Mouse (Mus musculus) liver, embryonic 11.5 days (tissue): ENCODE data around the gene Snapc5. TPM values are rescaled to one million over a fixed set of nuclear protein-coding genes. Genes with fewer than 3 reads are reported as not detected.

ENCODE experiments used
- ATAC-seq: fragments of 200-750 bp; cut with Nextera tagmentation; replicated peaks from 2 replicates; pipeline ENCODE4 v1.8.0; 2017; ENCODE audit warnings: moderate number of reproducible peaks, mild to moderate bottlenecking, moderate TSS enrichment, moderate library complexity; ENCODE audit not compliant: low FRiP score
- DNase-seq: peaks from one replicate; pipeline ENCODE4 v3.0.0-alpha.2; 2017; ENCODE audit warnings: low spot score
- H3K27ac ChIP-seq: fragments of 300-500 bp; sonication (generic); 2 replicates; pipeline ENCODE4 v1.5.1; 2014; ENCODE audit warnings: mild to moderate bottlenecking, low read depth, low read length, control low read depth
- H3K27me3 ChIP-seq: fragments of 300-500 bp; sonication (generic); replicated peaks from 2 replicates; pipeline ENCODE4 v1.6.1; 2014; ENCODE audit warnings: low read length, mixed read lengths; ENCODE audit not compliant: control insufficient read depth, insufficient read depth
- H3K36me3 ChIP-seq: fragments of 300-500 bp; sonication (generic); 2 replicates; pipeline ENCODE4 v1.6.1; 2014; ENCODE audit warnings: mild to moderate bottlenecking, low read length, moderate library complexity, mixed read lengths; ENCODE audit not compliant: control insufficient read depth, insufficient read depth
- H3K4me1 ChIP-seq: fragments of 300-500 bp; sonication (generic); replicated peaks from 2 replicates; pipeline ENCODE4 v1.6.1; 2014; ENCODE audit warnings: low read length, mixed read lengths; ENCODE audit not compliant: control insufficient read depth, insufficient read depth
- H3K4me2 ChIP-seq: fragments of 300-500 bp; sonication (generic); 2 replicates; pipeline ENCODE4 v1.6.1; 2014; ENCODE audit warnings: mild to moderate bottlenecking, control low read depth, moderate library complexity
- H3K4me3 ChIP-seq: fragments of 300-500 bp; sonication (generic); 2 replicates; pipeline ENCODE4 v1.5.1; 2014; ENCODE audit warnings: low read depth, low read length, control low read depth
- H3K9ac ChIP-seq: fragments of 300-500 bp; sonication (generic); 2 replicates; pipeline ENCODE4 v1.6.1; 2014; ENCODE audit warnings: low read depth, low read length, control low read depth
- H3K9me3 ChIP-seq: fragments of 300-500 bp; sonication (generic); 2 replicates; pipeline ENCODE4 v1.6.1; 2016; ENCODE audit warnings: low read length, inconsistent platforms, mixed read lengths; ENCODE audit not compliant: control insufficient read depth
- WGBS: fragments of 180-500 bp; shearing (Covaris S2); extraction: QIAGEN DNeasy Blood & Tissue Kit; methylation state at CpG from one replicate; pipeline ENCODE4 v1.1.7; 2014; 5-methylcytosine and 5-hydroxymethylcytosine counted together
- polyA plus RNA-seq: library from polyadenylated mRNA; unstranded; fragments of >200 nt; fragmentation: Nextera tagmentation; extraction: Ambion mirVana; gene quantifications from 2 replicates; pipeline ENCODE4 v1.2.1, GENCODE M21; 2014

Gene Snapc5
- polyA plus RNA-seq, 1 experiment from 2014 or later, result 24.3 TPM

DNA sequence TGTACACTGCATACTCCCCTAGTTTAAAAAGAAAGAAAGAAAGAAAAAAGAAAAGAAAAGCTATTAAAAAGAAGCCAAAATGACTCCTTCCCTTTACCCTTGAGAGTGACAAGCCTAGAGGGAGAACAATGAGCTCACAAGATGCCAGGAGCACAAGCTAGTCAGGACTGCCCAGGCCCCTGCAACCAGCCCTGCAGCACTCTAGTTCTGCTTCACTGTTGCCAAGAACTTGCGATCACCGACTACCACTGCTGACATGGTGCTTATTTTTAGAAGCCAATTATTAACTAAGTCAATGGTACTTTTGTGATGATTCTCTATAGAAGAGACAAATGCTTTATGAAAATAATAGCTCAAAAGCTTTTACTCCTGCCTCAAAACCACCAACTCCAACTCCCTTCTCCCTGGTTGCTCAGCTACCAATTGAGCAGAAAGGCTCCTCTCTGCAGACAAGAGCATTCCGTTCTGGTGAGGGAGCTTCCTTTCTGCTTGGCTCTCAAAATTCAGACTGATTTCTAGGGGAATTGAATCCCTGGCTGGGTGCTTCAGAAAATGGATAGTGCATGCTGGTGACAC, 28.5 kb downstream of the Snapc5 start:
- no peak for DNase-seq

DNA sequence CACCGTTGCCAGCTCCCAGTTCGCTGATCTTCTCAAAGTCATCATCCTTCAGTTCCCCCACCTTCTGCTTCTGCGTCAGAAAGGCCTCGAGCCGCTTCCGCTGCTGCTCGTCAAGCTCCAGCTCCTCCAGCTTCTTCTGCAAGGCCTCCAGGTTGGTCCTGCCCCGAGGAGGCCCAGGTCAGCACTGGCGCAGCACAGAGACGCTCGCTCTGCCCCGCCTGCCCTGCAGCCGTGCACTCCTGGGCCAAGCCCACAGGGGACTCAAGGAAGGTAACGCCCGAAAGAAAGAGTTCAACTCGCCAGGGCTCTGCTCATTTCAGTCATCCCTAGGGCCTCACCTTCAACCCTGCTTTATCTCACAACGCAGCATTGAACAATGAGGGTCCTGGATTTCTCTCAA, 35.4 kb downstream of the Snapc5 start:
- Histone ChIP-seq H3K4me3 (no peak overlapping the region), H3K9me3 (no peaks in the 10 kb centered on the region), H3K27me3 (no peaks in the 10 kb centered on the region), H3K4me2 (no peak overlapping the region), H3K27ac (no peak overlapping the region), H3K4me1 (no peaks in the 10 kb centered on the region), H3K9ac (no peak overlapping the region), H3K36me3 (peaks cover 8% of the 10 kb centered on the region)
- no peak for DNase-seq
- WGBS, result 83% methylated on average over 17 of the region's 17 CpGs
- no peak for ATAC-seq

More for the DNA sequence above, 28.5 kb downstream of the Snapc5 start:
- no peak for ATAC-seq
- H3K9ac ChIP-seq, result no peak overlapping the region
- no peaks in the 10 kb centered on the region for H3K27me3 ChIP-seq
- H3K36me3 ChIP-seq, result peaks cover 17% of the 10 kb centered on the region
- H3K4me1 ChIP-seq, result no peaks in the 10 kb centered on the region
- WGBS, result 87% methylated on average over 3 of the region's 3 CpGs
- H3K27ac ChIP-seq, result no peak overlapping the region
- H3K4me3 ChIP-seq, result no peak overlapping the region
- H3K9me3 ChIP-seq, result no peaks in the 10 kb centered on the region
- H3K4me2 ChIP-seq, result no peak overlapping the region

DNA sequence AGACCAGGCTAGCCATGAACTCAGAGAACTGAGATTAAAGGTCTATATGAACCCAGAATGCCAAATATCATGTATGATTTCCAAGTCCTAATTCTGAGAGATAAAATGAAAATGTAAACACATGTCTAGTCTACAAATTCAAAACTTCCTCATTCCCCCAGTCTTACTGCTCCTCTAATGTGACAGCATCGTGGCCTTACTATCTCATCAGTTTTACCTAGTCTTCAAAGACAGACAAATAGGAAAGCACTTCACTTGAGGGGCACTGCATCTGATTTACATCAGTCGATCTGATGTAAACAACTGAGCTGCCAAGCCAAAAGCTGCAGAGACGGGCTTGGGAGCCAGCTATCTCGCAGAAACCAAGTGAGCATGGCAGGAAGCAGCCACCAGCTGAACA, 37.0 kb downstream of the Snapc5 start:
- H3K4me1 ChIP-seq, result no peaks in the 10 kb centered on the region; the same call in 1 of the 2 replicates
- H3K9ac ChIP-seq, result no peak overlapping the region
- 51% methylated on average over 4 of the region's 4 CpGs for WGBS
- no peak overlapping the region for H3K4me2 ChIP-seq
- H3K27ac ChIP-seq, result no peak overlapping the region
- H3K27me3 ChIP-seq, result no peaks in the 10 kb centered on the region
- DNase-seq, result no peak
- H3K4me3 ChIP-seq, result no peak overlapping the region
- no peaks in the 10 kb centered on the region for H3K9me3 ChIP-seq
- no peak for ATAC-seq
- H3K36me3 ChIP-seq, result peaks cover 6% of the 10 kb centered on the region

DNA sequence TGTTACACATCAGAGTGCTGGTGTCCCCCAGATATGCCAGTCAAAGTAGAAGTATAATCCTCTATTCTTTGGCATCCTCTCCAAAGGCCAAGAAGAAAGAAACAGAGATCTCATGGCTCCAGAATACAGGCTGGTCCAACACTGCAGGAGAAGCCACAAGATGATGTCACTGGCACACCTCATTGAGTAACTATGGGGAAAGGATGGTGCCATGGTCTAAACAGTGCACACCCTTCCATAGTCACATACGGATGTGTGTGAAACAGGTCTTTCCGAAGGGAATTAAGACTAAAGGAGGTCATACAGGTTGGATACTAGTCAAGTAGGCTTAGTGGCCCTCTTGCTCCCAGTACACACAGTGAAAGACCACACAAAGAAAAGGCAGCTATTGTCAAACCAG, 37.6 kb downstream of the Snapc5 start:
- no peak for ATAC-seq
- Histone ChIP-seq H3K27ac (no peak overlapping the region), H3K9me3 (no peaks in the 10 kb centered on the region), H3K27me3 (no peaks in the 10 kb centered on the region), H3K4me3 (no peak overlapping the region), H3K36me3 (peaks cover 6% of the 10 kb centered on the region), H3K4me1 (no peaks in the 10 kb centered on the region; the same call in 1 of the 2 replicates), H3K4me2 (no peak overlapping the region), H3K9ac (no peak overlapping the region)
- WGBS, result 91% methylated on average over 2 of the region's 2 CpGs
- no peak for DNase-seq

DNA sequence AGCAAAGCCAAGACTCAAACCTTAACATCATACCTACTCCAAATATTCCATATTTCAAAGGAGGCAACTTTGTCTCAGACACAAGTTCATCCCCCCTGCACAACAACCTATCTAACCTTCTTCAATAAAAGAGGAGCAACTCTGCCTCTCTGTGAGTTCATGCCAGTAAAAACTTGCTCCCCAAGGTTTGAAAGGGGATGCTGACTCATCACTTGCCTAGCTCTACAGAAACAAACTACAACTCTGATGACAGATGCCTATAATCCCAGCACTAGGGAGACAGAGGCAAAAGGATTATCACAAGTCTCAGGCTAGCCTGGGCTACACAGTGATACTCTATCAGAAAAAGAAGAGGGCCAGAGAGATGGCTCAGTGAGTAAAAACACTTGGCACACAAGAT, 38.8 kb downstream of the Snapc5 start:
- Histone ChIP-seq H3K4me3 (no peak overlapping the region), H3K9me3 (no peaks in the 10 kb centered on the region), H3K4me2 (no peak overlapping the region), H3K4me1 (no peaks in the 10 kb centered on the region; the same call in 1 of the 2 replicates), H3K27ac (no peak overlapping the region), H3K9ac (no peak overlapping the region), H3K36me3 (no peaks in the 10 kb centered on the region; the same call in 1 of the 2 replicates), H3K27me3 (no peaks in the 10 kb centered on the region)
- ATAC-seq, result no peak
- no peak for DNase-seq

DNA sequence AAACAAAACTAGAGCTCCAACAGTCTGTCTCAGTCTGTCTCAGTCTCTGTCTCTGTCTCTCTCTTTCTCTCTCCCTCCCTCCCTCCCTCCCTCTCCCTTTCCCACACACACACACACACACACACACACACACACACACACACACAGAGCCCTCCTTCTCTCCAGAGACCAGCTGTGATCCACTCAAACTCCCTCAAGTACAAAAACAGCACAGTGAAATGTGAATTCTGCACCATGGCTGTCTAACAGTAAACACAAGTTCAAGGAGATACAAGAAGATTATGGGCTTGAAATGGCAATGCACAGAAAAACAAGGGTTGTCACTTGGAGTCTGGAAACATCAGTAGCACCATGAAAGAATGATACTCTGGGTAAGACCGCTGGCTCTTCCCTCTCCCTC, 40.2 kb downstream of the Snapc5 start:
- H3K4me2 ChIP-seq, result no peak overlapping the region
- H3K27ac ChIP-seq, result no peak overlapping the region
- H3K4me3 ChIP-seq, result no peak overlapping the region
- H3K9me3 ChIP-seq, result no peaks in the 10 kb centered on the region
- H3K9ac ChIP-seq, result no peak overlapping the region
- DNase-seq (no peak), ATAC-seq (no peak)
- H3K27me3 ChIP-seq, result no peaks in the 10 kb centered on the region
- 81% methylated on average over 1 of the region's 1 CpGs for WGBS
- no peaks in the 10 kb centered on the region; the same call in 1 of the 2 replicates for H3K36me3 ChIP-seq
- H3K4me1 ChIP-seq, result no peaks in the 10 kb centered on the region; the same call in 1 of the 2 replicates

DNA sequence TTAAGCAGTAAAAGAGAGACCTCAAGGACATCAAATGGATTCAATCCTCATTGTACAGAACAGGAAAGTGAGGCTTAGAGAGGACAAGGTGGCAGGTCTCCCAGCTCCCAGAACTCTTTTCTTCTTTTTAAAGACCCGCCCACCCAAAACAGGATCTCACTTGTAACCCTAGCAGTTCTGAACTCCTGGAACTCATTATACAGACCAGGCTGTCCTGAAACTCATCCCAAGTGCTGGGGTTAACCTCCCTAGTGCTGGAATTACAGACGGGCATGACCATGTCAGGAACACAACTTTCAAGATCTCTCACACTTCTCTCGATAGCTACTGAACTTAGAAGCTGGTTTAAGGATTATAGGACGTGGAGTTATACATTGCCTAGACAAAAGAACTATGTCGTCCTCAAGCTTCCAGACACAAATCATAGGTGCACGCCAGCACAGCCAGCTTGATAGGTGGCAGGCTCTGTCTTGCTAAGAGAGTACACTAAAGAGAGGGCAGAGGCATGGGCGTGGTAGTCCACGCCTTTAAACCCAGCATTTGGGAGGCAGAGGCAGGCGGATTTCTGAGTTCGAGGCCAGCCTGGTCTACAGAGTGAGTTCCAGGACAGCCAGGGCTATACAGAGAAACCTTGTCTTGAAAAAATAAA, 40.8 kb downstream of the Snapc5 start:
- no peaks in the 10 kb centered on the region for H3K27me3 ChIP-seq
- H3K4me3 ChIP-seq, result no peak overlapping the region
- 86% methylated on average over 10 of the region's 10 CpGs for WGBS
- no peaks in the 10 kb centered on the region for H3K9me3 ChIP-seq
- no peaks in the 10 kb centered on the region for H3K36me3 ChIP-seq
- no peak overlapping the region for H3K27ac ChIP-seq
- no peak overlapping the region for H3K4me2 ChIP-seq
- no peaks in the 10 kb centered on the region; the same call in 1 of the 2 replicates for H3K4me1 ChIP-seq
- H3K9ac ChIP-seq, result no peak overlapping the region
- DNase-seq, result no peak
- ATAC-seq, result no peak

DNA sequence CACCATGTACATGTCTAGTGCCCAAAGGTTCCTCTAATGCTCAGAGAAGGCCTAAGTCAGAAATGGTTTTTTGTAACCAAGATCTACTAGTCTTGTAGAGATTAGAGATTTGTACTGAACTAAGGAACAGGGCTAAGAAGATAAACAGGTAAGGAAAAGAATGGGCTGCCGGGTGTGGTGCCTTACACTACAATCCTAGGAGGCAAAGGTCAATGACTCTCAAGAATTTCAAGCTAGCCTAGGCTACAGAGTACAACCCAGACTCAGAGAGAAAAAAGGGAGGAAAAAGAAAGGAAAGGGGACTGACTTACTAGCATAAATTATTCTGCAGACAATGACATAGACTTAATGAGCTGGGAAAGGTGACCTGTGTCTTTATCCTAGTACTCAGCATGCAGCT, 41.5 kb downstream of the Snapc5 start:
- no peak for ATAC-seq
- H3K27me3 ChIP-seq, result no peaks in the 10 kb centered on the region
- H3K9me3 ChIP-seq, result no peaks in the 10 kb centered on the region
- no peaks in the 10 kb centered on the region; the same call in 1 of the 2 replicates for H3K4me1 ChIP-seq
- WGBS, result 65% methylated on average over 1 of the region's 1 CpGs
- H3K36me3 ChIP-seq, result no peaks in the 10 kb centered on the region
- H3K4me2 ChIP-seq, result no peak overlapping the region
- no peak for DNase-seq
- no peak overlapping the region for H3K9ac ChIP-seq
- no peak overlapping the region for H3K4me3 ChIP-seq
- H3K27ac ChIP-seq, result no peak overlapping the region

DNA sequence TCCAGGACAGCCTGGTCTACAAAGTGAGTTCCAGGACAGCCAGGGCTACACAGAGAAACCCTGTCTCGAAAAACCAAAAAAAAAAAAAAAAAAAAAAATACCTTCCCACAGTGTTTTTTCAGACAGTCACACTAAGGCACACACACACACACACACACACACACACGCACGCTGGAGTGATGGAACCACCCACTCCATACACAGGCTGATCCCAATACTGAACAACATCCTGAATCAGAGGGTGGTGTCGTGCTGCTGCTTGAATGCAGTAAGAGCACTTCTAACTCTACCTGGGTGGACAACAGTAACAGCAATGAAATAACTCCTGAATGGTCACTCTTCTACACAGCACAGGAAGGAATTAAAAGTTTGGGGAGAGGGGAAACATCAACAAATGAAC, 42.4 kb downstream of the Snapc5 start:
- 82% methylated on average over 4 of the region's 4 CpGs for WGBS
- no peaks in the 10 kb centered on the region for H3K9me3 ChIP-seq
- no peaks in the 10 kb centered on the region; the same call in 1 of the 2 replicates for H3K4me1 ChIP-seq
- H3K4me3 ChIP-seq, result no peak overlapping the region
- DNase-seq (no peak), ATAC-seq (no peak)
- H3K27ac ChIP-seq, result no peak overlapping the region
- no peaks in the 10 kb centered on the region for H3K27me3 ChIP-seq
- no peak overlapping the region for H3K9ac ChIP-seq
- H3K4me2 ChIP-seq, result no peak overlapping the region
- no peaks in the 10 kb centered on the region for H3K36me3 ChIP-seq
